8 mouse cellular contexts compared by ENCODE assay signal in the genomic region with DNA sequence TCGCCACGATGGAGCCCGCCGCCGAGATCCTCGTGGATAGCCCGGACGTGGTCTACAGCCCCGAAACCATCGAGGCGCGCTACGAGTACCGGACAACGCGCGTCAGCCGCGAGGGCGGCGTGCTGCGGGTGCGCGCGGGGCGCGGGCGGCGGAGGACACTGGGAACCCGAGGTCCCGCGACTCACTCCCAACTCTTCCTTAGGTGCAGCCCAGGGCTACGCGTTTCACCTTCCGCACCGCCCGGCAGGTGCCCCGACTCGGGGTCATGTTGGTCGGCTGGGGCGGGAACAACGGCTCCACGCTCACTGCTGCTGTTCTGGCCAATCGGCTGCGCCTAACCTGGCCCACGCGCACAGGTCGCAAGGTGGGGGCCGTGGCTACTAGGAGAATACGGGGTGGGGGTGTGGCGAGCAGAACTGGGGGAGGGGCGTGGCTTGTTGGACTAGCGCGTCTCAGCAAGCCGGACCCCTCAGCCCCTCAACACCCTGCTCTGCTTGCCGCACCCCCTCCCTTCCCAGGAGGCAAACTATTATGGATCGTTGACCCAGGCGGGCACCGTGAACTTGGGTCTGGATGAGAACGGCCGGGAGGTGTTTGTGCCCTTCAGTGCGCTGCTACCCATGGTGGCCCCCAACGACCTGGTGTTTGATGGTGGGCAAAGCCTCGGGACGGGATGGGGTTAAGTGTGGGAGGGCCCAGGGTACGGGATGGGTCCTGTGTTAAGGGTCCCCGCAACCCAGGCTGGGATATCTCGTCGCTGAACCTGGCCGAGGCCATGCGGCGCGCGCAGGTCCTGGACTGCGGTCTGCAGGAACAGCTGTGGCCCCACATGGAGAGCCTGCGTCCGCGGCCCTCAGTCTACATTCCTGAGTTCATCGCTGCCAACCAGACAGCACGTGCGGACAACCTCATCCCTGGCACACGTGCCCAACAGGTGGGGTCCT. TPM values are rescaled to one million over a fixed set of nuclear protein-coding genes. Genes with fewer than 3 reads are reported as not detected.
DNase-seq lines count a peak whose midpoint lies in the region; ATAC-seq and TF ChIP-seq lines count a peak whose summit lies in the region.

No protein-coding gene starts in this region.

- H3K9me3 ChIP-seq in G1E (replicated peaks): peaks cover 25% of the 10 kb centered on the region
- no peaks in the 10 kb centered on the region for H3K9me3 ChIP-seq in embryonic facial prominence, embryonic 15.5 days (replicated peaks)
- H3K9me3 ChIP-seq in intestine, embryonic 15.5 days: no peaks in the 10 kb centered on the region

- peak overlapping the region; percentile 83 for H3K27ac ChIP-seq in embryonic facial prominence, embryonic 15.5 days (replicated peaks)
- H3K27ac ChIP-seq in intestine, embryonic 15.5 days: peak overlapping the region; percentile 82
- H3K27ac ChIP-seq in olfactory bulb, adult 2 months (ENCODE audit: insufficient read depth, low read depth, low read length): peak overlapping the region; percentile 6; the same call in 1 of the 2 replicates

- TF ChIP-seq POLR2A in lung, adult 2 months (IDR thresholded peaks at IDR 0.05; ENCODE audit: borderline replicate concordance, extremely low read depth, low read depth, low read length): no peak
- no peak for TF ChIP-seq POLR2A in olfactory bulb, adult 2 months (IDR thresholded peaks at IDR 0.05; ENCODE audit: insufficient read depth, low read depth, low read length)

- peaks cover 85% of the 10 kb centered on the region for H3K36me3 ChIP-seq in G1E (replicated peaks)
- peaks cover 34% of the 10 kb centered on the region for H3K36me3 ChIP-seq in embryonic facial prominence, embryonic 15.5 days
- peaks cover 23% of the 10 kb centered on the region for H3K36me3 ChIP-seq in intestine, embryonic 15.5 days

- H3K9ac ChIP-seq in embryonic facial prominence, embryonic 15.5 days: peak overlapping the region; percentile 61
- peak overlapping the region; percentile 71 for H3K9ac ChIP-seq in intestine, embryonic 15.5 days

- ATAC-seq in G1E (ENCODE audit: extremely low read depth, insufficient number of reproducible peaks, low FRiP score, poor library complexity, severe bottlenecking): no peak
- ATAC-seq in embryonic facial prominence, embryonic 15.5 days (ENCODE audit: insufficient number of reproducible peaks, low FRiP score, low TSS enrichment, low read depth): no peak
- peak; percentile 37 for ATAC-seq in intestine, embryonic 15.5 days

- H3K4me3 ChIP-seq in G1E (ENCODE audit: low read depth, low read length): peak overlapping the region; percentile 81
- peak overlapping the region; percentile 58 for H3K4me3 ChIP-seq in embryonic facial prominence, embryonic 15.5 days (replicated peaks)
- H3K4me3 ChIP-seq in intestine, embryonic 15.5 days (replicated peaks): peak overlapping the region; percentile 66
- H3K4me3 ChIP-seq in lung, adult 2 months (replicated peaks; ENCODE audit: extremely low read depth, low read depth, low read length): peak overlapping the region; percentile 61
- peak overlapping the region; percentile 51 for H3K4me3 ChIP-seq in olfactory bulb, adult 2 months (ENCODE audit: insufficient read depth, low read depth, low read length)

- peaks cover 30% of the 10 kb centered on the region for H3K4me1 ChIP-seq in G1E (ENCODE audit: insufficient read depth, low read depth, low read length)
- peaks cover 63% of the 10 kb centered on the region for H3K4me1 ChIP-seq in embryonic facial prominence, embryonic 15.5 days
- peaks cover 56% of the 10 kb centered on the region for H3K4me1 ChIP-seq in intestine, embryonic 15.5 days (replicated peaks)
- peaks cover 5% of the 10 kb centered on the region; the same call in 1 of the 2 replicates for H3K4me1 ChIP-seq in lung, adult 2 months (ENCODE audit: control insufficient read depth, insufficient read depth, low read length)
- peaks cover 73% of the 10 kb centered on the region for H3K4me1 ChIP-seq in olfactory bulb, adult 2 months (ENCODE audit: control insufficient read depth, insufficient read depth, low read length)

- 9% methylated on average over 82 of the region's 82 CpGs for WGBS in embryonic facial prominence, embryonic 15.5 days
- 11% methylated on average over 82 of the region's 82 CpGs for WGBS in intestine, embryonic 15.5 days
- 14% methylated on average over 82 of the region's 82 CpGs for WGBS in lung, adult 2 months
- 15% methylated on average over 81 of the region's 82 CpGs for WGBS in olfactory bulb, adult 2 months

- no peak for TF ChIP-seq CTCF in G1E (IDR thresholded peaks at IDR 0.05; ENCODE audit: low read depth, low read length)
- no peak for TF ChIP-seq CTCF in lung, adult 2 months (IDR thresholded peaks at IDR 0.05; ENCODE audit: insufficient read depth, low read length)
- no peak for TF ChIP-seq CTCF in olfactory bulb, adult 2 months (IDR thresholded peaks at IDR 0.05; ENCODE audit: insufficient read depth, low read depth, low read length)

- intact Hi-C loops in gastrocnemius, postnatal 14 days (cut with DNase I; ENCODE audit: low total_unique reads): no loop called here

- peak; percentile 32 for DNase-seq in gastrocnemius, postnatal 14 days
- DNase-seq in gastrocnemius, adult 8-10 months (ENCODE audit: low spot score in 2 of 2): no peak
- peak; percentile 59 for DNase-seq in G1E (ENCODE audit: low spot score)
- DNase-seq in lung, adult 2 months: no peak
- no peak for DNase-seq in layer of hippocampus, postnatal 14 days (ENCODE audit: low spot score in 2 of 2)

- H3K4me2 ChIP-seq in embryonic facial prominence, embryonic 15.5 days (replicated peaks): peak overlapping the region; percentile 98
- peak overlapping the region; percentile 99 for H3K4me2 ChIP-seq in intestine, embryonic 15.5 days (replicated peaks)

- no peaks in the 10 kb centered on the region for H3K27me3 ChIP-seq in G1E (ENCODE audit: insufficient read depth, low read length)
- no peaks in the 10 kb centered on the region for H3K27me3 ChIP-seq in embryonic facial prominence, embryonic 15.5 days
- H3K27me3 ChIP-seq in intestine, embryonic 15.5 days (replicated peaks): no peaks in the 10 kb centered on the region

RNA-seq across cellular contexts. Expression of gene Isyna1, which starts 0.7 kb away (rescaled TPM):
- 10 to 100 TPM; 18.7 to 24.7 TPM for total RNA-seq in gastrocnemius, postnatal 14 days (2021)
- 1 to 10 TPM; 1.9 to 3.4 (median 2.4) TPM for total RNA-seq in gastrocnemius, adult 8-10 months (2022)
- total RNA-seq in G1E (2014; fragmentation: Nextera tagmentation) (22.9 and 24.4 TPM in 2 replicates), G1E (2017) (35.8 and 36.8 TPM in 2 replicates)
- 141 and 157 TPM in 2 replicates for polyA plus RNA-seq in G1E (2012)
- polyA plus RNA-seq in embryonic facial prominence, embryonic 15.5 days (2015; fragmentation: Nextera tagmentation; extraction: Ambion mirVana): 139 and 143 TPM in 2 replicates
- 123 and 130 TPM in 2 replicates for polyA plus RNA-seq in intestine, embryonic 15.5 days (2015; fragmentation: Nextera tagmentation; extraction: Ambion mirVana)
- polyA plus RNA-seq in lung, adult 2 months (2012; rRNA removed): 102 and 112 TPM in 2 replicates
- polyA plus RNA-seq in olfactory bulb, adult 2 months (2012; ENCODE audit: insufficient read depth, insufficient read length, low replicate concordance, missing spikeins): not detected in 2 replicates
- 10 to 100 TPM; 38.8 to 46.1 TPM for total RNA-seq in layer of hippocampus, postnatal 14 days (2021)

RNA-seq across cellular contexts. Expression of gene Ssbp4, which starts 13.8 kb away (rescaled TPM):
- total RNA-seq in gastrocnemius, postnatal 14 days (2021): 10 to 100 TPM; 22.9 to 25.7 TPM
- 10 to 100 TPM in 3 of 4 experiments, 1 to 10 TPM in 1; 8.5 to 19.2 (median 10.4) TPM for total RNA-seq in gastrocnemius, adult 8-10 months (2022)
- total RNA-seq in G1E (2014; fragmentation: Nextera tagmentation): 21.7 and 31.0 TPM in 2 replicates
- 51.7 and 114 TPM in 2 replicates for total RNA-seq in G1E (2017)
- 606 and 1,025 TPM in 2 replicates for polyA plus RNA-seq in G1E (2012)
- 127 and 130 TPM in 2 replicates for polyA plus RNA-seq in embryonic facial prominence, embryonic 15.5 days (2015; fragmentation: Nextera tagmentation; extraction: Ambion mirVana)
- polyA plus RNA-seq in intestine, embryonic 15.5 days (2015; fragmentation: Nextera tagmentation; extraction: Ambion mirVana): 86.9 and 91.7 TPM in 2 replicates
- polyA plus RNA-seq in lung, adult 2 months (2012; rRNA removed): 228 and 351 TPM in 2 replicates
- not detected in 2 replicates for polyA plus RNA-seq in olfactory bulb, adult 2 months (2012; ENCODE audit: insufficient read depth, insufficient read length, low replicate concordance, missing spikeins)
- total RNA-seq in layer of hippocampus, postnatal 14 days (2021): 100 to 1,000 TPM; 253 to 259 TPM

RNA-seq across cellular contexts. Expression of gene Lrrc25, which starts 21.1 kb away (rescaled TPM):
- under 1 TPM; 0.53 to 0.88 TPM for total RNA-seq in gastrocnemius, postnatal 14 days (2021)
- total RNA-seq in gastrocnemius, adult 8-10 months (2022): under 1 TPM in 3 of 4 experiments, not detected in 1; 0.17 to 0.49 (median 0.22) TPM
- total RNA-seq in G1E (2014; fragmentation: Nextera tagmentation) (1.3 and 2.6 TPM in 2 replicates), G1E (2017) (1.2 and 1.6 TPM in 2 replicates)
- polyA plus RNA-seq in G1E (2012): 1.6 and 1.7 TPM in 2 replicates
- polyA plus RNA-seq in embryonic facial prominence, embryonic 15.5 days (2015; fragmentation: Nextera tagmentation; extraction: Ambion mirVana): 2.9 and 4.0 TPM in 2 replicates
- 2.4 and 2.5 TPM in 2 replicates for polyA plus RNA-seq in intestine, embryonic 15.5 days (2015; fragmentation: Nextera tagmentation; extraction: Ambion mirVana)
- polyA plus RNA-seq in lung, adult 2 months (2012; rRNA removed): 10.4 and 10.5 TPM in 2 replicates
- not detected in 2 replicates for polyA plus RNA-seq in olfactory bulb, adult 2 months (2012; ENCODE audit: insufficient read depth, insufficient read length, low replicate concordance, missing spikeins)
- 1 to 10 TPM; 1.1 to 1.4 TPM for total RNA-seq in layer of hippocampus, postnatal 14 days (2021)

RNA-seq across cellular contexts. Expression of gene Gdf15, which starts 37.4 kb away (rescaled TPM):
- not detected for total RNA-seq in gastrocnemius, postnatal 14 days (2021)
- under 1 TPM in 1 of 4 experiments, not detected in 3; 0.24 TPM for total RNA-seq in gastrocnemius, adult 8-10 months (2022)
- total RNA-seq in G1E (2014; fragmentation: Nextera tagmentation) (not detected in 2 replicates), G1E (2017) (not detected in 2 replicates)
- 0.03 and 0.06 TPM in 2 replicates for polyA plus RNA-seq in G1E (2012)
- polyA plus RNA-seq in embryonic facial prominence, embryonic 15.5 days (2015; fragmentation: Nextera tagmentation; extraction: Ambion mirVana): 0.16 TPM in 2 replicates
- 2.3 and 2.9 TPM in 2 replicates for polyA plus RNA-seq in intestine, embryonic 15.5 days (2015; fragmentation: Nextera tagmentation; extraction: Ambion mirVana)
- 5.4 and 6.6 TPM in 2 replicates for polyA plus RNA-seq in lung, adult 2 months (2012; rRNA removed)
- not detected in 2 replicates for polyA plus RNA-seq in olfactory bulb, adult 2 months (2012; ENCODE audit: insufficient read depth, insufficient read length, low replicate concordance, missing spikeins)
- not detected for total RNA-seq in layer of hippocampus, postnatal 14 days (2021)

RNA-seq across cellular contexts. Expression of gene Ell, which starts 55.6 kb away (rescaled TPM):
- 10 to 100 TPM in 1 of 2 experiments, 1 to 10 TPM in 1; 9.0 to 10.3 TPM for total RNA-seq in gastrocnemius, postnatal 14 days (2021)
- 10 to 100 TPM; 11.9 to 14.7 (median 12.3) TPM for total RNA-seq in gastrocnemius, adult 8-10 months (2022)
- 20.8 and 22.7 TPM in 2 replicates for total RNA-seq in G1E (2014; fragmentation: Nextera tagmentation)
- 7.6 and 9.1 TPM in 2 replicates for total RNA-seq in G1E (2017)
- polyA plus RNA-seq in G1E (2012): 56.4 and 59.0 TPM in 2 replicates
- 19.6 and 22.7 TPM in 2 replicates for polyA plus RNA-seq in embryonic facial prominence, embryonic 15.5 days (2015; fragmentation: Nextera tagmentation; extraction: Ambion mirVana)
- 15.9 TPM in 2 replicates for polyA plus RNA-seq in intestine, embryonic 15.5 days (2015; fragmentation: Nextera tagmentation; extraction: Ambion mirVana)
- 29.6 and 32.9 TPM in 2 replicates for polyA plus RNA-seq in lung, adult 2 months (2012; rRNA removed)
- not detected in 2 replicates for polyA plus RNA-seq in olfactory bulb, adult 2 months (2012; ENCODE audit: insufficient read depth, insufficient read length, low replicate concordance, missing spikeins)
- 10 to 100 TPM; 18.7 TPM for total RNA-seq in layer of hippocampus, postnatal 14 days (2021)

Comparison
In these comparisons a context has a peak if more than half of its experiments do, and no peak if none do; other contexts are left out.
1. DNase-seq: peak in gastrocnemius, postnatal 14 days (single experiment) and G1E (single experiment); none in gastrocnemius, adult 8-10 months (0 of 2), lung, adult 2 months (single experiment) and layer of hippocampus, postnatal 14 days (0 of 2).
2. H3K27ac ChIP-seq: peak in every context shown above with its lines; median percentile 83 in embryonic facial prominence, embryonic 15.5 days; 82 in intestine, embryonic 15.5 days; 6 in olfactory bulb, adult 2 months.
3. Peak in every context shown above with its lines, with median percentiles within 50 percentile points of each other: H3K4me3 ChIP-seq.